Mouse (Mus musculus) heart, adult 2 months (tissue): Measurements from ENCODE around the gene Cacul1. TPM values are rescaled to one million over a fixed set of nuclear protein-coding genes. Genes with fewer than 3 reads are reported as not detected.
"Not testable (repeated sequence)": the region's sequence is repeated elsewhere in the genome, so short reads cannot be mapped to it uniquely, and the experiment has no call there.

Experiments
- DNase-seq, 2 experiments: peaks; one replicate each; pipeline ENCODE4 v3.0.0; 2021
- H3K27ac ChIP-seq: fragments of 200-600 bp; 2 replicates; pipeline ENCODE4 v1.8.1; 2022
- H3K27me3 ChIP-seq: fragments of 200-500 bp; 2 replicates; pipeline ENCODE4 v1.6.1; 2012; ENCODE audit warnings: mild to moderate bottlenecking, low read length, inconsistent platforms, mixed read lengths; ENCODE audit not compliant: control insufficient read depth, insufficient read depth
- H3K36me3 ChIP-seq: fragments of 200-500 bp; 2 replicates; pipeline ENCODE4 v1.6.1; 2012; ENCODE audit warnings: low read length, inconsistent platforms; ENCODE audit not compliant: control insufficient read depth, insufficient read depth
- H3K4me1 ChIP-seq: fragments of 200-500 bp; 2 replicates; pipeline ENCODE4 v1.6.1; 2011; ENCODE audit warnings: low read length; ENCODE audit not compliant: control insufficient read depth, insufficient read depth
- H3K4me3 ChIP-seq: fragments of 200-600 bp; 2 replicates; pipeline ENCODE4 v1.8.1; 2022
- H3K79me2 ChIP-seq: fragments of 200-500 bp; replicated peaks from 2 replicates; pipeline ENCODE4 v1.6.1; 2012; ENCODE audit warnings: mild to moderate bottlenecking, inconsistent platforms, low read length, moderate library complexity, mixed read lengths; ENCODE audit not compliant: control insufficient read depth, insufficient read depth
- H3K9ac ChIP-seq: fragments of 200-500 bp; 2 replicates; pipeline ENCODE4 v1.6.1; 2012; ENCODE audit warnings: low read depth, mild to moderate bottlenecking, control low read depth, inconsistent platforms, low read length, mixed read lengths
- CTCF ChIP-seq: fragments of 200-600 bp; IDR thresholded peaks from 2 replicates; pipeline ENCODE4 v1.8.1; 2022; ENCODE audit warnings: antibody characterized with exemption, mild to moderate bottlenecking, moderate library complexity
- EP300 ChIP-seq: fragments of 200-500 bp; IDR thresholded peaks from 2 replicates; pipeline ENCODE4 v1.6.1; 2011; ENCODE audit warnings: low read depth, low read length, control low read depth; ENCODE audit not compliant: insufficient read depth
- POLR2A ChIP-seq: fragments of 200-500 bp; IDR thresholded peaks from 2 replicates; pipeline ENCODE4 v1.6.1; 2011; ENCODE audit warnings: mild to moderate bottlenecking, low read depth, low read length, control low read depth; ENCODE audit not compliant: insufficient read depth
- WGBS: fragments of 180-500 bp; shearing (Covaris S2); methylation state at CpG from one replicate; pipeline ENCODE4 v1.1.7; 2018; 5-methylcytosine and 5-hydroxymethylcytosine counted together
- intact Hi-C: fragments of 180-260 bp; cut with DNase I; formaldehyde crosslinking; loops from one replicate; pipeline ENCODE4 v1.15.1; 2025
- polyA plus RNA-seq: library from polyadenylated mRNA; depleted of rRNA; stranded (reverse); fragments of >200 nt; gene quantifications from 2 replicates; pipeline ENCODE4 v1.2.3, GENCODE M21; 2012
- total RNA-seq, 2 experiments: library from RNA; stranded (reverse); gene quantifications; 2 replicates each; pipeline ENCODE4 v1.2.3; 2021

The Cacul1 gene
- total and polyA plus RNA-seq, 3 experiments = 5.8 to 27.8 (median 27.4) TPM

DNA sequence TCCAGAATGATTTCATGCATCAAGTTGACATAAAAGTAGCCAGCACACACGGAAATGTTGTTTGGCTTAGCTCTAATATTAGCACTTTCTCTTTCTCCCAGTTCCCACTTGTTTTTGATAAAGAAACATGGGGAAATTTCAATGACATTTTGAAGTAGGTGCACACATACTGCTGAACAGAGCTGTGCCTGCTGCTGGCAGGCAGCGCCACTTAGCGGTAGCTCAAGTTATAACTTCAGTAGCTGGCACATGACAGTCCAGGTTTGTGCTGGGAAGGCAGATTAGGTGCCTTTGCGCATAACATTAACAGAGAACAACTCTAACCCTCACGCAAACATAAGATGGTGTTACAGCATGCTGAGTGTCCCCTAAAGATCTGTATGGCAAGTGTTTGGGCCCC is 27.9 kb upstream of the Cacul1 start:
- DNase-seq = peak; percentile 29 to 59
- H3K9ac ChIP-seq = no peak overlapping the region
- no peak for TF ChIP-seq POLR2A
- TF ChIP-seq EP300 = 0 out of 2 replicates have a peak, but pooled peaks have one; percentile 31
- TF ChIP-seq CTCF = peak; percentile 87
- H3K27me3 ChIP-seq = no peaks in the 10 kb centered on the region
- no peaks in the 10 kb centered on the region for H3K36me3 ChIP-seq
- intact Hi-C loops = loop anchor here (2.0 kb wide), 2 partner anchors 142 to 170 kb away; no protein-coding TSS in a partner anchor
- no peaks in the 10 kb centered on the region for H3K79me2 ChIP-seq
- H3K27ac ChIP-seq = no peak overlapping the region
- no peak overlapping the region for H3K4me3 ChIP-seq
- no peaks in the 10 kb centered on the region for H3K4me1 ChIP-seq
- 31% methylated on average over 5 of the region's 5 CpGs for WGBS

DNA sequence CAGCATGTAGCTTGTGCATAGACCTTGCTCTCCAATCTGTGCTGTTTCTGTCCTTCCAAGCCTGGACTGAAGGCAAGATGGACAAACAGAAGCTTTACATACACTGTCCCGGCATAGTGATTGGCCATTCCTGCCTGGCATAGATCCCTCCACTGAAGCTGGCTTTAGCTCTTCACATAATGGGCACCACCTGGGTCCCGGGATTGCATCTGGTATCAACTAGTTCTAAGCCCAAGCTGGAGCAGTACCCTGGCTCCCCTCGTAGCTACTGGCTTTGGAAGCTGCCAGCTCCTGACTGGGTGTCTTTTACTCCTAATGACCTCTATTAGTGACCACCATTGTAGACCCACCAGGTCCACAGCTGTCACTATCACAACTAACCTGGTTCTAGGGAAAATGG is 22.8 kb upstream of the Cacul1 start:
- 88% methylated on average over 3 of the region's 3 CpGs for WGBS

DNA sequence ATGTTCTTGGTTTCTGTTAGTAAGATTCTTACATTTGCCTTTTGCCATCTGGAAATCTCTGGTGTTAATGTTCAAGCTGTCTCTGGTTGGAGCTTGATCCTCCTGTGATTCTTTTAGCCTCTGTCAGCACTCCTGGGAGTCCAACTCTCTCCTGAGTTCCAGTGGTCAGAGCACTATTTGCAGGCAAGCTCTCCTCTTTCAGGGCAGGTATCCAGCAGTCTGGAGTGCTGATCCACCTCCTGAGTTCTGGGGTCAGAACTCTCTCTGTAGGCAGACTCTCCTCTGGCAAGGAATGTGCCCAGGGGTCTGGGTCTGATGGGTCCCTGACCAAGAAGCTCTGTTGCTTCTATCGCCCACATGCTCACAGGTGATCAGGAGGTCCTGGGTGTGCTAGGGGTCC is 21.2 kb upstream of the Cacul1 start:
- H3K27ac ChIP-seq, DNase-seq, H3K79me2 ChIP-seq, intact Hi-C loops, H3K27me3 ChIP-seq, H3K4me3 ChIP-seq, H3K4me1 ChIP-seq, H3K9ac ChIP-seq, H3K36me3 ChIP-seq: not testable (repeated sequence)
- 81% methylated on average over 1 of the region's 1 CpGs for WGBS

More for the DNA sequence above, 22.8 kb upstream of the Cacul1 start:
- no peaks in the 10 kb centered on the region for H3K4me1 ChIP-seq
- intact Hi-C loops = no loop called here
- H3K79me2 ChIP-seq = no peaks in the 10 kb centered on the region
- TF ChIP-seq EP300 = no peak
- TF ChIP-seq CTCF = no peak
- no peak for TF ChIP-seq POLR2A
- DNase-seq = no peak
- H3K27me3 ChIP-seq = no peaks in the 10 kb centered on the region
- no peak overlapping the region for H3K9ac ChIP-seq
- H3K36me3 ChIP-seq = no peaks in the 10 kb centered on the region
- no peak overlapping the region for H3K4me3 ChIP-seq
- no peak overlapping the region for H3K27ac ChIP-seq

DNA sequence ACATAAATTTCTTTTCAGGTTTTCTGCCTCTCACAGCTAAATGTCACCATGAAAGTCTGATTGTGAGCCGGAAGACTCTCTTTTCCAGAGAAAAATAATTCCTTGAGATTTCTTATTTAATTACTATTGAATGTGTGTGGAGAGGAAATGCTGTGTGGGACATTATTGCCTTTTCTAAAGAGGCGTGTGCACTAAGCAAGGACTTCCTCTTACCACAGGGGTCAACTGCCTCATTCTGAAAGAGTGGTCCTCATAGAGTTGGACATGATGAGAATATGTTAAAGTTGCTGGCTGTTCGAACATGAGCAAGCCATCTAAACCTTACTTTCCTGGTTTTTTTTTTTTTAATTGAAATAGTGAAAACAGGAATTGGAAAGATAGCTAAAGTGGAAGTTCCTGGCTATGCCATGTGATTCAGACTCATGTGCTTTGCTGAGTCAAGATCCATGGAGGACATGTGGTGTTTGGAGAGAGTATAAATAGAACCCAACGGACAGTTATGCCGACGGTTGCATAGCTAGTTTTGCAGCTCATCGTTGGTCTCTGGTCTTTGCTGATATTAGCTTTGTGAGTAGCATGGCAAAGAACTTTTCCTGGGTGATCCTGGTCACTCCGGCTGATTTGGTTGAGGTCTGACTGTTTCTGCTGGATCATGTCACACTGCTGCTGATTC is 17.3 kb upstream of the Cacul1 start:
- Histone ChIP-seq H3K27ac (no peak overlapping the region), H3K36me3 (no peaks in the 10 kb centered on the region), H3K27me3 (no peaks in the 10 kb centered on the region), H3K4me1 (no peaks in the 10 kb centered on the region), H3K9ac (no peak overlapping the region), H3K79me2 (no peaks in the 10 kb centered on the region), H3K4me3 (no peak overlapping the region)
- no peak for DNase-seq
- TF ChIP-seq POLR2A (no peak), CTCF (no peak), EP300 (no peak)
- intact Hi-C loops = no loop called here
- 63% methylated on average over 8 of the region's 8 CpGs for WGBS

DNA sequence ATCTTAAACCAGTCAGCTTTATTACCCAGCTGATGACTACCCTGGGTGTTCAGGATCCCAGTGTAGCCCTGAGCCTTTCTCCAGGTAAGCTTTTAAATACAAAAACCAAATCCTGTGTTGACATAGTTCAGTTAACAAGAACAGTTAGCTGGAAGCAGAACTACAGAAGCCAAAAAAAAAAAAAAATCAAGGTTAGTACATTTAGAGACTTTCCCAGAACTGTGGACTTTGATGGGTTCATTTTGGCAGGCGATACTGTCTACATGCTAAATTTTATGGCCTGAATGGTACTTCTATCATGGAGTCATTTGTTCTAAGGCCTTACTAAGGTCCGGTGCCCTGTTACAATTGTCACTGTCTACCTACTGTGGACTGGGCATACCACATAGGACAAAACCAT is 8.8 kb upstream of the Cacul1 start:
- no peak for DNase-seq
- Histone ChIP-seq H3K4me1 (no peaks in the 10 kb centered on the region), H3K27ac (no peak overlapping the region), H3K27me3 (no peaks in the 10 kb centered on the region), H3K36me3 (no peaks in the 10 kb centered on the region), H3K79me2 (no peaks in the 10 kb centered on the region), H3K9ac (no peak overlapping the region), H3K4me3 (no peak overlapping the region)
- 95% methylated on average over 2 of the region's 2 CpGs for WGBS
- intact Hi-C loops = no loop called here
- TF ChIP-seq EP300 (no peak), POLR2A (no peak), CTCF (no peak)

DNA sequence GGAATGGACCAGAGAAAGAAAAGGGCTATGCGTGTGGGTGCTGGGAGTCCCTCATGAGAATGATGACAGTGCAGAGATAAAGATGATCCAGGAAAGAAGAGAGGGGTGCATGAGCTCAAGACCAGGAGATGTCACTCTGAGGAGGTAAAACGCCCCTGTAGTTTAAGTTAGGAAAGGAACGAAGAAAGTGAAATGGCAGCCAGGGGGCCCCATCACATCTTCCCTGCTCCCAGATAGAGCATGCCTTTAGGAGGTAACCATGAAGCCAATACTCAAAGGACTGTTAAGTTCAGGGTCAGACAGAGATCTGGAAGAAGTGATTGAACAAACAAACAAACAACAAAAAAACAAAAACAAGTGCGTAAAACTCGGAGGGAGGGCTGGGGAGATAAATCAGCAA is 5.8 kb upstream of the Cacul1 start:
- Histone ChIP-seq H3K27ac (no peak overlapping the region), H3K4me3 (no peak overlapping the region), H3K79me2 (no peaks in the 10 kb centered on the region), H3K9ac (no peak overlapping the region), H3K27me3 (no peaks in the 10 kb centered on the region), H3K36me3 (no peaks in the 10 kb centered on the region), H3K4me1 (no peaks in the 10 kb centered on the region)
- DNase-seq = no peak
- WGBS = 63% methylated on average over 5 of the region's 5 CpGs
- intact Hi-C loops = no loop called here
- TF ChIP-seq CTCF (peak; percentile 6; the same call in 1 of the 2 replicates), POLR2A (no peak), EP300 (no peak)
